Mouse (Mus musculus) T-helper 17 cell (primary cell): ENCODE data around the gene Selenow.
"Not testable (repeated sequence)": the region's sequence is repeated elsewhere in the genome, so short reads cannot be mapped to it uniquely, and the experiment has no call there.

Source experiments
- in situ Hi-C, 2 experiments: fragments of 300-600 bp; cut with MboI, MseI; formaldehyde crosslinking; loops; 1 replicate in 1 of 2; 2 replicates in 1 of 2; pipeline ENCODE4 v1.15.1; 2025; ENCODE audit warnings: high pct_unique_total_duplicates in 2 of 2

The Selenow gene

GRCm38 (mm10) chr7:15945721-15946536, 23.7 kb upstream of the Selenow start, which contains the start of gene Nop53:
Gene Nop53 (minus strand): TSS chr7:15946074.
- in situ Hi-C loops, result no loop called here

DNA sequence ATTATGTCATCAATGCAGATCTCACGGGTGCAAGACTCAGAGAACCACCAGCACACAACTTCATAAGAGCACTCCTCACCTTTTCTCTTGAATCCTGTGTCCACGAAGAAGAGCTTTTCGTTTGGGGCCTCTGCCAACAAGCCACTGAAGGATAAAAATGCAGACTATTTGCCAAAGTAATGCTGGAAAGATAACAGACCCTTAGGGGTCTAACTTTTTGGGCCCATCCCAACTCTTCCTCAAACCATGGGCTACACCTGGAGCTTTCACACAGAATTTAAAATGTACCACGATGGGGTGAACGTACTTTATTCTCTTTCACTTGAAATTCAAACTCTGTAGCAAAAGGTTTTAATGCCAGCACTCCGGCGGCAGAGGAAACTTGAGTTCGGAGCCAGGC, 23.0 kb upstream of the Selenow start:
- in situ Hi-C loops, result no loop called here

DNA sequence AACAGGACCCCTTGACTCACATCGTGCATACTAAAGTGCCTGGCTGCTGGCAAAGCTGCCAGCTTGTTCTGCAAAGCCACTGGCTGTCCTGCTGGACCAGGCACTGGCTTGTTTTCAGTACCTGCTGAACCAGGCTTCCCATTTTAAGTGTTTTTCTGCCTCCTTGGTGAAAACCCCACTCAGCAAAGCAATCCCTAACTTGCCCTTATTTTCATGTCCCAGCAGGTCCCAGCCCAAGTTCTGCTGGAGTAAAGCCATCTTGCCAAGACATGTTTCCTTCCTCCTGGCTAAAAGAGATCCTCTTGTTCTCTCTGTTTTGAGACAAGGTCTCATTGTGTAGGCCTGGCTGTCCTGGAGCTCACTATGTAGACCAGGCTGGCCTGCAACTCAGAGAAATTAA, 22.1 kb upstream of the Selenow start:
- in situ Hi-C loops, result no loop called here

DNA sequence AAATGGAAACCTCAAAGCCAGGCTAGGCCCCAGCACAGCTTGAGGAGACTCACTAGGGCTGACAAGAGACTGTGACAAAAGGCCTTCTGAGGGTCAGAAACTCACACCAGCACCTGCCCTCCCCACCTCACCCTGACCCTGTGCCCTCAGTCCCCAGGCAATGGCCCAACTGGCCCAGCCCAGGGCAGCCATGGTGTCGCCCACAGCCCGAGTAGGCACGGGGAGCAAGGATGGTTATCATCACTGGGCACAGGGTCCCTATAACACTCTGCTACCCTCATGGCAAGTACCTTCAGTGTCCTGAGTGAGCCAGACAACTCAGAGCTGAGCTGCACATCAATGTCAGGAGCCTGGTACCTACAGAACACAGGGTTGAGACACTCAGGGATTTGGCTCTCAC, 16.4 kb upstream of the Selenow start:
- in situ Hi-C loops, result no loop called here

DNA sequence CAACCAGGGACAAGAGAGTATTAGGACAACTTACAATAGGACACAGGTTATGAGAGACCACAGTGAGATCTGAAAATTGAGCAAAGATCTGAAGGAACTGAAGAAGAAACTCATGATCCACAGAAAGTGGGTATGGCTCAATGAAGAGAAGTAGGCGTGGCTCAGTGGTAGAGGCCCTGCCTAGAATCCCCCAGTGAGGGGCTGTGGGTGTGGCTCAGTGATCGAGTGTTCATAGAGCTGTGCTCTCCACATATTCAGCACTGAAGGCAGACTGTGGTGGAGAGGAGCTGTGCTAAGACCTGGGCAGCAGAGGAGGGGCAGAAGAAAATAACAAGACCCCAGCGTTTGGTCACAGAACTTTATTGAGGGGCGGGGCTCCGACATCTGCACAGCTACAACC, 15.3 kb upstream of the Selenow start:
- in situ Hi-C loops, result no loop called here

DNA sequence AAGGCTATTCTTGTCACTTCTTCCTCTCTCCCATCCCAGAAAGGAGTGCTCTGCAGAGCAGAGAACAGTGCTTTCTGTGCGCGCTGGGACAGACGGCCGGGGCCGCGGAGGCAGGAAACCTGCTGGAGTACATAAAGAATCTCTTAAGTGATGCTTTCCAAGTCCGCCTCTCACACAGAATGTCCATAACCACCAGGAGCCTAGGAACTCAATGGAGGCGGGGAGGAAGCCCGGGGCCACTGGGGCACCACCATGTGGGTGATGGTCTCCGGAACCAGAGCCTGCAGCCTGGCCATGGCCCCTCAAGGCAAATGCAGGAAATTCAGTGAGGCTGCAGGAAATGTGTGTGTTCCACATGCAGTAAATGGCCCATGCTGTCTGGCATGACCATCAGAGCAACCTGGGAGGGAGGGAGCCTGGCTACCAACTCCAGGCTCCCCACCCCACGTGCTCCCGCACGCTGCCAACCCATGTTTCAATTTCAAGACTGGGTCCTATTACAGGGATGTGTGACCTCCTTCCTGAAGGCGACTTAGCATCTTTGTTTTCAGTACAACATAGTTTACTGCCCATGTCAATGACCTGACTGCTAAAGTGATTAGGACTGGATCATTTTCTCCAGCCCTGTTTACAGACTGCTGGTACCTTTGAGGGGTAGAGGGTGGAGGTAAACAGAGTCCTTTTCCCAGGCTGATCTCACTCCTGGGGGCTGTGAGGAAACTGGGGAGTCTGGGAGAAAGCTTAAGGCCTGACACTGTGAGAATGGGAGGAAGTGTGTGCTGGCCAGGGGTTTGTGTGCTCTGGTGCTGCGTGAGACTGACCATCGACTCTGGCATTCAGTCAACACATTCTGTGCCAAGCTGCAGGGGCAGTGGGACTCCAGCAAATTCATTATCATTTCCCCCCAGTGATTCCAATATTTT, 11.5 kb upstream of the Selenow start:
- in situ Hi-C loops, result no loop called here

GRCm38 (mm10) chr7:15931635-15932034, 9.4 kb upstream of the Selenow start:
- in situ Hi-C loops, result no loop called here

GRCm38 (mm10) chr7:15930543-15930942, 8.3 kb upstream of the Selenow start:
- in situ Hi-C loops, result no loop called here

GRCm38 (mm10) chr7:15929910-15930309, 7.7 kb upstream of the Selenow start:
- in situ Hi-C loops, result no loop called here

DNA sequence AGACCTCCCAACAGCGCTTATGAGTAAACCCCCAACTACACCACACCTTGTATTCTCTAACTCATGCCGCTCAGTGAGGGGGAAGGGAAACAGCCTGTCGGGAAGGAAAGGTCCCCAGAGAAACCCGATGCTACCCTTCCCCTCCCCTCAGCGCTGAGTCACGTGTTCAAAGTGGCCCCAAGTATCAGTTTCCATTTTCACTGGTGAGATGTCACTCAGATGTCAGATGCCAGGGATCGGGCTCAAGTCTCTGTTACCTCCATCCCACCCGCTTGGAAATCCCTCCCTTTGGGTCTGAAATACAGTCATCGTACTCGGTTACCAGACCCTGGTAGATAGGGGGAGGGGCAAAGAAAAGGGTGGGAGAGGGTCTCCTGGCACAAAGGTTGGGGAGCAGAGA, 406 bp downstream of the Selenow start:
- in situ Hi-C loops, result no loop called here

- in situ Hi-C loops, result no loop called here
Observed at GRCm38 (mm10) chr7:15920645-15921190, 1.5 kb downstream of the Selenow start.

DNA sequence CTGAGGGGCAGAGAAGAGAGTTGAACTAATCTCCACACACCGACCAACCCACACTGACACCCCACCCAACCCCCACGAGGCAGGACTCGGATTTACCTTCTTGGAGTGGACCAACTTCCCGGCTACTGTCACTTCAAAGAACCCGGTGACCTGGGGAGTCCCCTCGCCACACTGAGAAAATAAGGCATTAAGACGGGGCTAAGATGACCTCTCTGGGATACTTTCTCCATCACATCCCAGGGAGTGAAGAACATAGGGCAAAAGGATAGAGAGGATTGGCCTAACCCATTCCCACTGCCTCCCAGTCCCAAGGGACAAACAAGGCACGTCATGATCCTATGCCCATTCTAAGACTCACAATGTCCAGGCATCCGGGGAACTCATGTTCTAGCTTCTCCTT, 2.3 kb downstream of the Selenow start:
- in situ Hi-C loops, result no loop called here

DNA sequence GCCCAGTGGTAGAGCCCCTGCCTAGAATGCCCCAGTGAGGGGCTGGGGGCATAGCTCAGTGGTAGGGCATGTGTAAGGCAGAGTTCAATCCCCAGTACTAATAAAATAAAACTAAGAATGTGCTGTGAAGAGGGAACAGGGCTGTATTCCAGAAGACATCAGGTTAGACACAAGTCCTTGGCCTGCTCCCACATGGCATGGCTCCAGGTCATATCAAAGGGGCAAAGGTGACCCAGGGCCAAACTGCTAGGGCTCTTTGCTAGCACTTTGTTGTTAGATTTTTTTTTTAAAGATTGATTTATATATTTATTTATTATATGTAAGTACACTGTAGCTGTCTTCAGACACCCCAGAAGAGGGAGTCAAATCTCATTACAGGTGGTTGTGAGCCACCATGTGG, 3.8 kb downstream of the Selenow start:
- in situ Hi-C loops, result no loop called here

GRCm38 (mm10) chr7:15916996-15917395, 5.2 kb downstream of the Selenow start:
- in situ Hi-C loops, result no loop called here

- in situ Hi-C loops, result no loop called here
Observed at GRCm38 (mm10) chr7:15916134-15916723, 6.0 kb downstream of the Selenow start.

- in situ Hi-C loops, result not testable (repeated sequence)
Observed at GRCm38 (mm10) chr7:15915695-15916094, 6.5 kb downstream of the Selenow start.

- in situ Hi-C loops, result no loop called here
Observed at GRCm38 (mm10) chr7:15914751-15915150, 7.5 kb downstream of the Selenow start.

DNA sequence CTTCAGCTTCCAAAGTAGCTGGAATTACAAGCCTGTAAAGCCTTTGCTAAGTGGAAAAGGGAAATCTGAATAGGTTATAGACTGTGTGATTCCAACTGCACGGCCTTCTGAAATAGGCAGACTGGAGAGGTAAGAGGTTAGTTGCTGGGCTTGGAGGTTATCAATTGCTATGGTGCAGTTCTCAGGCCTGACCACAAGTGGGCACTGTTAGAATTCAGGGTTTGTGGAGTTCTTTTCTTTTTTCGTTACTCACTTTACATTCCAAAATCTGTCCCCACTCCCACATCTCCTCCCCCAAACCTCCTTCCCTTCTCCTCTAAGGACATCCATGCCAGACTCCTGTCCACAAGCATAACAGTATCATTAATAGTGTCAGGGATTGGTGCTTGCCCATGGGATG, 8.0 kb downstream of the Selenow start:
- in situ Hi-C loops, result no loop called here

DNA sequence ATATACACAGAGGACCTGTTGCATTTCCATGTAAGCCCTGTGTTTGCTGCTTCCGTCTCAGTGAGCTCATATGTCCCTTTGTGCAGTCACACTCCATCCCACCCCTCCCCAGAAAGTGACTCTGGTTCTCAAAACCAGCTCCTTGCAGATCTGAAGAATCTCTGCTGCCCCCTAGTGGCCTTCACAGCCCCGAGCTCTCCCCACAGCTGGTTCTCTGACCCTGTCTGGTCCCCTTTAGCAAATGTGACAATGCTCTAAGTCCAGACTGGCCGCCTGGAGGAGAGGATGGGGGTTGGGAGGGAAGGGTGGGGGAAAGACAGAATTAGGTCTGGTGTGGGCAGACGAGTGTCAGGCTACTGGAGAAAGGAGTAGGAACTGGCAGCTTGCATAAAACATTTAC, 10.0 kb downstream of the Selenow start:
- in situ Hi-C loops, result no loop called here

DNA sequence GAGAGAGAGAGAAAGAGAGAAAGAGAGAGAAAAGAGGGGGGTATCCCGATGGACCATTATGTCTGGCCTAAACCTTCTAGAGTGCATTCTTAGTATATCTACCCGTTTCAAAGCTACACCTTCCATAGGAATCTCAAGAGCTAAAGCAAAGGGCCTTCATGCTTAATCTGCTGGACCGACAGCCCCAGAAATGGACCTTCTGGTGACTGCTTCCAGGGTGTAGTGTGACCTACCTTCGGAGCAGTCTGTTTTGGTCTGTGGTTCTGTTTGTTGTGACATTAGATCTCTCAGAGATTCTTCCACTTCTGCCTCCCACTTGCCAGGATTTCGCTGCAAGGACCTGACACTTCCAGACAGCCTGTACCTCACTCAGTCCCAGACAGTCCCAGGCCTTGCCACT, 11.7 kb downstream of the Selenow start:
- in situ Hi-C loops, result no loop called here

DNA sequence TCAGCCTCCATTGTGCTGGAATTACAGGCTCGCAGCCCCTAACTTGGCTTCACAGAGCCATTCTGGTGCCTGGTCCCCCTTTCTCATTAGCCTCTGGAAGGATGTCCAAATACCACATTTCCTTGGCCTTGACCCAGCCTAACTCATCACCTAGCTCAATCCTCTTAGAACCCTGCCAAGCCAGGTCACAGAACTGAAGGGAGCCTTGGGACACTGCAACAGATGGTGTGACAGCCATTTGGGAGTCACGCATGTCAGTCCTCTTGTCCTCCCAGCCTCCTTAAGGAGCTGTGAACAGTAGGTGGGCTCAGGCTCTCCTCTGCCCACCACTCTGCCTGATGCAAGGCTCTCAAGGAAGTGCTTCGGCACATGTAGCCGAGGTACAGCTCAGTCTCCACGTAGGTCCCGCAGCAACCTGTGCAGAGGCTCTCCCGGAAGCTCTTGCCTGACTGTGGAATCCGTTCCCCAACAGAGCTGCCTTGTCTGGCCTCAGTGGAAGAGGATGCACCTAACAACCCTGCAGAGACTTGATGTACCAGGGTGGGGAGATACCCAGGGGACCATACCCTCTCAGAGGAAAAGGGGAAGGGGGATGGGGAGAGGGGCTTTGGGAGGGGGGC, 14.1 kb downstream of the Selenow start:
- in situ Hi-C loops, result no loop called here

GRCm38 (mm10) chr7:15906602-15907001, 15.6 kb downstream of the Selenow start:
- in situ Hi-C loops, result no loop called here
